Mouse (Mus musculus): ENCODE data around the gene Daw1. TPM values are rescaled to one million over a fixed set of nuclear protein-coding genes. Genes with fewer than 3 reads are reported as not detected.

Daw1 gene
- polyA plus RNA-seq, 2 experiments from 2014 or later = not detected

DNA sequence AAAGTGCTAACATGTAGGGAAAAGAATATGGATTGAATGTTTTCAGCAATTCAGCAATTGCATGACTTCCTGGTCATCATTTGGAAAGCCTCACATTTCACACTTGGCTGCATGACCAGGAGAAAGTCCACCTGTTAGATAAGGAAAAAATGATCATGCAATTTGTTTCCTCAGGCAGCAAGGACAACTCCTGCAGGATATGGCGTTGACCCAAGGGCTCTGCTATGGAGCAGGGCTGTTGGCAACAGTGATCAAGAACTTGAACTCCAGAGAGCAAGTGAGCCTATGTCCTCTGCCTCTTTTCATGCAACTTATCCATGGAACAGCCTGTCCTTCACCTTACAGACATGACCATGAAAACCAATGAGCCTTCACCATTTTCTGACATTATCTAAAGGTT, 50.4 kb downstream of the Daw1 start:
- ATAC-seq = no peak

DNA sequence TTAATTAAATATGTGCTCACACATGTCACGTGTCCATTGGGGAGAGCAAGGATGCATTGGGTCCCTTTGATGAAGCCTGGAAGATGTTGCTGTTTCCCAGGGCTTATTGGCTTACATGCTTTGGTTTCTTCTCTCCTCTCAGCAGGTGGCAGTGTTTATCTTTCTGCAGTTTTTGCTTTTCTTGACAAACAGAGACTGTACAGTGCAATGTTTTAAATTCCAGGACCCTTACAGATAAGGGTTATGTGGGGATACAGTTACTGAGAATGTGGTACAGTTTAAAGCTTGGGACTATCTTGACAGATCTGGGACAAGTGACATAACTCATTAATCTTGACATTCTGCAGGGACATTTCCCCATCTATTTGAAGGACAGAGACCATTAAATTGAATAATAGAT, 58.7 kb downstream of the Daw1 start:
- ATAC-seq = no peak

DNA sequence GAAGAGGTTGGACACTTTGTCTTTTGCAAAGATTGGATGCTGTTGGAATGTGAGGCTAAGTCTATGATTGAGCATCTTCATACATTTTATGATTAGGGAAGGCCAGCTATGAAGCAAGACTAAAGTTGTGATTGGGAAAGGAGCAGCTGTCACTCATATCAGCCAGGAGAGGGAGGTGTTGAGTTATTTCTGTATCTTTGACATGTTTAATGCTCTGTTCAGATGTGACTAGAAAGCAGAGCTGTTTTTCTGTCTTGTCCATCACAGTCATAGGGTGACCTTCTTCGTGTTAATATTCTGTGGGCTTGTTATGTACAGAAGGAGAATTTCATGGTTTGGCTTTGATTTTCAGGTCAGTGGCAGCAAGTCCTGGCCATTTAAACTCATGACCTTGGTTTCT, 63.5 kb downstream of the Daw1 start:
- ATAC-seq = no peak

DNA sequence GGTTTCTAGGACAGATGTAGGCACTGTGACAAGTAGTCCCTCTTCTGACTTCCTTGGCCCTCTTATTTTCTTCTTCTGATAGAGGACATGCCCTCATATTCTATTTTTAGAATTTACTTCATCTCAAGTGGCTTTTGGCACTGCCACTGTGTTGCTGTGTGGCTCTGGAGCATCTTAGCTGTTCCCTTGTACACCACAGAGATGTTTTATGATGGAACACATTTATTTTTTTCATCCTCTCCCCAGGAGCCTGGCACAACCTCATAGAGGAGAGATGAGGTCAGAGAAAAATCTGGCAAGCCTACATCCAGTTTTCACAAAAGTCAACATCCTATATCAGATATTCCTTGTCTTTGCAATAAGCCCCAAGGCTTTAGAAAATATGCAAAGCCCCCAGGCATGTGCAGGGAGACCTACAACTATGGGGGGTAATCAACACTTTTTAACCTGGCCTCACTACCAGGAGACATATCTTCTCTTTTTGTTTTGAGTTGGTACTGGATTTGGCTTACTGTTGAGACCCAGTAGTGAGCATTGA, 64.9 kb downstream of the Daw1 start:
- ATAC-seq = no peak

DNA sequence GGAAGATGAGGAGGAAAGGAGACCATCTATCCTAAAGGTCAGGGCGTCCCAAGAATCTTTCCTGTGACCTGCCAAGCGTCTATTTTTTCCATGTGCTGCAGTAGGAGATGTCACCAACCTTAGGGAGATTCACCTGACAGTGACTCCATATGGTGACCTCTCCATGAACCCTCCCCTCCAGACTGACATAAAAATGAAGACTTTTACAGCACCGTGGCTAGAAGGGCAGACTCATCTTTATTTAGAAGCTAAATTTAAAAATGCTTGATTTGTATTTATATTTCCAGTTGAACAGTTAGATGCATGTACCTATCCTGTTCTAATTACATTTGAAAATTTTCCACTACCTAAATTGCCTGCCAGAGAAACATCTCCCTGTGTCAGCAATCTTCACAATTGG, 68.4 kb downstream of the Daw1 start:
- ATAC-seq = no peak

DNA sequence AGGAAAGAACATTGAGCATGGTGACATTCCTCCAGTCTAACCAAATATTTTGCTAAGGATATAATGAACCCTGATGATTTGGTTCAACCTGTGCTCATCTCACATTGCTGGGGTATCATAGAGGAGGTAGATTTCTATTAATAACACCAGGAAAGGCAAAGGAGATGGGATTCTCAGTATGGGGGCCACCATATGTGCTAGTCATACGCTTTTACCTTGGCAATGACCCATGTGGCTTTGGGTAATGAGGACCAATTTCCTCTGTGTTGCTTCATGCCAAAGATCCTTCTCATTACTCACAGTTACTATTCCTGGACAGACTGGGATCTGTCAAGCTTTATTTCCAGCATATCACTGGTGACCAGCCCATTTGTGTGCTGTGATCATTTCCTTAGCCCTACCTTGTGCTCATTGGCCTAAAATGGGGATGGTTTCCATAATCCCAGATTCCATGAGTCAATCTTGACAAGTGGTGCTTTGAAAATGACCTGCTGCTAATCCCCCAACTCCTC, 88.7 kb downstream of the Daw1 start:
- no peak for ATAC-seq

DNA sequence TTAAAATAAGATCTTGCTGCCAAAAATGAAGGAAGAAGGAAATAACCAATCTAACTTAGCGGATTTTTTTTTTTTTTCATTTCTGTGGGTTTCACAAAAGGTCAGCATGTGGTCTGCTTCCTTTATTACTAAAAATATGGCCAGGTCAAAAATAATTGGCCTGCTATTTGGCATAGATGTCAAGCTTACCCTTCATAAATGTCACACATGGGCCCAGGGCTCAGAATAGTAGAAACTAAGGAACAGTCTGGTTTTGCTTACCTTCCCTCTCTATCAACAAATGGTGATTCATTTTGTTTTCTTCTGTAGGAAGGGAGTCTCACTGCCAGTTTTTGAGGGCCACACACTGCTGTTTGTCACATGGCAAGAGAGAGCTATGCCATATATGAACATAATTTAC, 92.2 kb downstream of the Daw1 start:
- ATAC-seq = no peak

Other genes starting within 250 kb of the Daw1 start
- gene A030005L19Rik, start 246.4 kb upstream of the Daw1 start, polyA plus RNA-seq (2017; shearing (Covaris generic)) = 1 to 10 TPM in 1 of 2 experiments, not detected in 1; 1.4 TPM
- gene A030014E15Rik, start 234.8 kb upstream of the Daw1 start, polyA plus RNA-seq (2017; shearing (Covaris generic)) = not detected
- gene Gm6217, start 228.4 kb upstream of the Daw1 start, polyA plus RNA-seq (2017; shearing (Covaris generic)) = not detected
- not detected for gene A030003K21Rik, start 216.4 kb upstream of the Daw1 start, polyA plus RNA-seq (2017; shearing (Covaris generic))
- not detected for gene Gm7544, start 203.7 kb upstream of the Daw1 start, polyA plus RNA-seq (2017; shearing (Covaris generic))
- gene Gm47955, start 199.5 kb upstream of the Daw1 start, polyA plus RNA-seq (2017; shearing (Covaris generic)) = not detected
- not detected for gene Gm47959, start 159.2 kb upstream of the Daw1 start, polyA plus RNA-seq (2017; shearing (Covaris generic))
- gene Slc19a3, start 121.3 kb upstream of the Daw1 start, polyA plus RNA-seq (2017; shearing (Covaris generic)) = not detected
- not detected for gene Krtap28-10, start 117.3 kb upstream of the Daw1 start, polyA plus RNA-seq (2017; shearing (Covaris generic))
- gene Gm47969, start 114.8 kb upstream of the Daw1 start, polyA plus RNA-seq (2017; shearing (Covaris generic)) = not detected
- not detected for gene A030005K14Rik, start 100.4 kb upstream of the Daw1 start, polyA plus RNA-seq (2017; shearing (Covaris generic))
- not detected for gene Krtap28-13, start 98.8 kb upstream of the Daw1 start, polyA plus RNA-seq (2017; shearing (Covaris generic))
- gene Ccl20, start 43.0 kb upstream of the Daw1 start, polyA plus RNA-seq (2017; shearing (Covaris generic)) = 1 to 10 TPM; 2.7 to 3.7 TPM
- gene Sphkap, start 248.4 kb downstream of the Daw1 start, polyA plus RNA-seq (2017; shearing (Covaris generic)) = not detected

All from CD4-positive, CD25-positive, alpha-beta regulatory T cell, adult 4 months (primary cell).